Mouse (Mus musculus): Measurements from ENCODE around the gene Cplane1.

- TF ChIP-seq CTCF (IDR thresholded peaks at IDR 0.05; ENCODE audit: low read depth) (0 out of 2 replicates have a peak, but pooled peaks have one; percentile 2), EP300 (IDR thresholded peaks at IDR 0.05; ENCODE audit: low read depth) (no peak)
Measured at GRCm38 (mm10) chr15:8200317-8200716, 31.4 kb downstream of the Cplane1 start.
